Mouse (Mus musculus) stomach, embryonic 14.5 days (tissue): ENCODE results near the gene Mical1. TPM values are rescaled to one million over a fixed set of nuclear protein-coding genes. Genes with fewer than 3 reads are reported as not detected.

Experiments
- ATAC-seq: fragments of 200-750 bp; cut with Nextera tagmentation; 2 replicates; pipeline ENCODE4 v1.8.0; 2017; ENCODE audit warnings: low read depth, moderate TSS enrichment; ENCODE audit not compliant: insufficient number of reproducible peaks, insufficient read depth, low FRiP score
- H3K27ac ChIP-seq: fragments of 300-500 bp; sonication (generic); 2 replicates; pipeline ENCODE4 v1.5.1; 2014; ENCODE audit warnings: mild to moderate bottlenecking, low read length, moderate library complexity, mixed read lengths
- H3K27me3 ChIP-seq: fragments of 300-500 bp; sonication (generic); 2 replicates; pipeline ENCODE4 v1.6.1; 2014; ENCODE audit warnings: low read length, control low read depth, mixed read lengths; ENCODE audit not compliant: control insufficient read depth, insufficient read depth
- H3K36me3 ChIP-seq: fragments of 300-500 bp; sonication (generic); 2 replicates; pipeline ENCODE4 v1.6.1; 2014; ENCODE audit warnings: mild to moderate bottlenecking, control low read depth, low read length, moderate library complexity, mixed read lengths; ENCODE audit not compliant: control insufficient read depth, insufficient read depth
- H3K4me1 ChIP-seq: fragments of 300-500 bp; sonication (generic); 2 replicates; pipeline ENCODE4 v1.6.1; 2014; ENCODE audit warnings: low read length, control low read depth, mixed read lengths; ENCODE audit not compliant: control insufficient read depth, insufficient read depth
- H3K4me2 ChIP-seq: fragments of 300-500 bp; sonication (generic); replicated peaks from 2 replicates; pipeline ENCODE4 v1.6.1; 2014; ENCODE audit warnings: low read depth, low read length, control low read depth
- H3K4me3 ChIP-seq: fragments of 300-500 bp; sonication (generic); 2 replicates; pipeline ENCODE4 v1.5.1; 2014; ENCODE audit warnings: low read depth, low read length, control low read depth
- H3K9ac ChIP-seq: fragments of 300-500 bp; sonication (generic); replicated peaks from 2 replicates; pipeline ENCODE4 v1.6.1; 2014; ENCODE audit warnings: low read depth, mild to moderate bottlenecking, control low read depth, low read length, moderate library complexity, mixed read lengths
- H3K9me3 ChIP-seq: fragments of 300-500 bp; sonication (generic); 2 replicates; pipeline ENCODE4 v1.6.1; 2016; ENCODE audit warnings: low read depth, low read length, control low read depth; ENCODE audit not compliant: control insufficient read depth
- WGBS: fragments of 180-500 bp; shearing (Covaris S2); extraction: QIAGEN DNeasy Blood & Tissue Kit; methylation state at CpG from one replicate; pipeline ENCODE4 v1.1.7; 2014; 5-methylcytosine and 5-hydroxymethylcytosine counted together
- polyA plus RNA-seq: library from polyadenylated mRNA; unstranded; fragments of >200 nt; fragmentation: Nextera tagmentation; extraction: Ambion mirVana; gene quantifications from 2 replicates; pipeline ENCODE4 v1.2.1, GENCODE M21; 2014

The Mical1 gene
- polyA plus RNA-seq, 1 experiment from 2014 or later, result 42.8 TPM

GRCm38 (mm10) chr10:41482446-41482845 lies 6.3 kb downstream of the Mical1 start:
- WGBS, result 90% methylated on average over 7 of the region's 7 CpGs
- Histone ChIP-seq H3K9me3 (no peaks in the 10 kb centered on the region), H3K4me2 (no peak overlapping the region), H3K4me1 (peaks cover 13% of the 10 kb centered on the region; the same call in 1 of the 2 replicates), H3K36me3 (peaks cover 27% of the 10 kb centered on the region; the same call in 1 of the 2 replicates), H3K27ac (no peak overlapping the region), H3K4me3 (no peak overlapping the region), H3K27me3 (no peaks in the 10 kb centered on the region), H3K9ac (no peak overlapping the region)
- no peak for ATAC-seq

- no peak overlapping the region for H3K9ac ChIP-seq
- no peak for ATAC-seq
- H3K4me3 ChIP-seq, result no peak overlapping the region
- H3K4me2 ChIP-seq, result no peak overlapping the region
- H3K36me3 ChIP-seq, result peaks cover 30% of the 10 kb centered on the region; the same call in 1 of the 2 replicates
- H3K4me1 ChIP-seq, result peaks cover 24% of the 10 kb centered on the region
- H3K9me3 ChIP-seq, result no peaks in the 10 kb centered on the region
- no peak overlapping the region for H3K27ac ChIP-seq
- H3K27me3 ChIP-seq, result no peaks in the 10 kb centered on the region
- WGBS, result 90% methylated on average over 16 of the region's 16 CpGs
These were observed 9.7 kb downstream of the Mical1 start for GRCm38 (mm10) chr10:41485778-41486177.

- H3K4me2 ChIP-seq, result no peak overlapping the region
- no peaks in the 10 kb centered on the region for H3K27me3 ChIP-seq
- H3K36me3 ChIP-seq, result peaks cover 30% of the 10 kb centered on the region; the same call in 1 of the 2 replicates
- H3K4me1 ChIP-seq, result peaks cover 24% of the 10 kb centered on the region
- no peak overlapping the region for H3K27ac ChIP-seq
- H3K9me3 ChIP-seq, result no peaks in the 10 kb centered on the region
- no peak for ATAC-seq
- H3K4me3 ChIP-seq, result no peak overlapping the region
- 76% methylated on average over 14 of the region's 14 CpGs for WGBS
- H3K9ac ChIP-seq, result no peak overlapping the region
These were observed 10.5 kb downstream of the Mical1 start for GRCm38 (mm10) chr10:41486506-41487170.

GRCm38 (mm10) chr10:41488877-41489276 lies 12.8 kb downstream of the Mical1 start:
- Histone ChIP-seq H3K27me3 (no peaks in the 10 kb centered on the region), H3K27ac (no peak overlapping the region), H3K4me1 (peaks cover 24% of the 10 kb centered on the region), H3K36me3 (peaks cover 20% of the 10 kb centered on the region; the same call in 1 of the 2 replicates), H3K9ac (0 out of 2 replicates have a peak overlapping the region, but pooled peaks have one; percentile 58), H3K9me3 (no peaks in the 10 kb centered on the region), H3K4me2 (peak overlapping the region; percentile 99), H3K4me3 (peak overlapping the region; percentile 74)
- ATAC-seq, result no peak
- WGBS, result 33% methylated on average over 7 of the region's 7 CpGs

GRCm38 (mm10) chr10:41489294-41489693 lies 13.2 kb downstream of the Mical1 start:
- Histone ChIP-seq H3K4me3 (peak overlapping the region; percentile 74), H3K27me3 (no peaks in the 10 kb centered on the region), H3K27ac (no peak overlapping the region), H3K9ac (peak overlapping the region; percentile 58; the same call in 1 of the 2 replicates), H3K9me3 (no peaks in the 10 kb centered on the region), H3K4me2 (peak overlapping the region; percentile 99), H3K36me3 (peaks cover 16% of the 10 kb centered on the region; the same call in 1 of the 2 replicates), H3K4me1 (peaks cover 24% of the 10 kb centered on the region)
- 21% methylated on average over 8 of the region's 8 CpGs for WGBS
- no peak for ATAC-seq

GRCm38 (mm10) chr10:41489708-41490517 lies 13.8 kb downstream of the Mical1 start, which contains the start of the genes Smpd2 and Ppil6:
TSS of gene Smpd2 (minus strand) at chr10:41490369.
TSS of gene Ppil6 (plus strand) at chr10:41490439.
- peak within 1 kb of the TSS; percentile 58 for H3K9ac ChIP-seq
- WGBS, result under 1% methylated on average over 50 of the region's 50 CpGs
- peak; percentile 89 for ATAC-seq
- peak within 1 kb of the TSS; percentile 99 for H3K4me2 ChIP-seq
- peaks cover 13% of the 10 kb centered on the region; the same call in 1 of the 2 replicates for H3K36me3 ChIP-seq
- no peaks in the 10 kb centered on the region for H3K9me3 ChIP-seq
- no peaks in the 10 kb centered on the region for H3K27me3 ChIP-seq
- H3K4me3 ChIP-seq, result peak within 1 kb of the TSS; percentile 74
- peak within 1 kb of the TSS; percentile 75 for H3K27ac ChIP-seq
- H3K4me1 ChIP-seq, result peaks cover 24% of the 10 kb centered on the region

- peaks cover 8% of the 10 kb centered on the region; the same call in 1 of the 2 replicates for H3K36me3 ChIP-seq
- H3K9me3 ChIP-seq, result no peaks in the 10 kb centered on the region
- H3K9ac ChIP-seq, result peak overlapping the region; percentile 58
- H3K4me2 ChIP-seq, result peak overlapping the region; percentile 99
- peak overlapping the region; percentile 74 for H3K4me3 ChIP-seq
- ATAC-seq, result no peak
- WGBS, result under 1% methylated on average over 29 of the region's 29 CpGs
- no peaks in the 10 kb centered on the region for H3K27me3 ChIP-seq
- no peak overlapping the region for H3K27ac ChIP-seq
- peaks cover 24% of the 10 kb centered on the region for H3K4me1 ChIP-seq
These were observed 14.4 kb downstream of the Mical1 start for GRCm38 (mm10) chr10:41490518-41490873.

GRCm38 (mm10) chr10:41491111-41491510 lies 15.0 kb downstream of the Mical1 start:
- WGBS, result 37% methylated on average over 4 of the region's 4 CpGs
- no peak overlapping the region for H3K9ac ChIP-seq
- H3K4me1 ChIP-seq, result peaks cover 24% of the 10 kb centered on the region
- peak overlapping the region; percentile 99; the same call in 1 of the 2 replicates for H3K4me2 ChIP-seq
- peaks cover 6% of the 10 kb centered on the region; the same call in 1 of the 2 replicates for H3K36me3 ChIP-seq
- H3K9me3 ChIP-seq, result no peaks in the 10 kb centered on the region
- no peaks in the 10 kb centered on the region for H3K27me3 ChIP-seq
- H3K4me3 ChIP-seq, result no peak overlapping the region; the same call in 1 of the 2 replicates
- no peak for ATAC-seq
- no peak overlapping the region for H3K27ac ChIP-seq
